Mouse (Mus musculus) megakaryocyte, embryonic 14.5 days (primary cell): ENCODE results near the gene Klf7. TPM values are rescaled to one million over a fixed set of nuclear protein-coding genes. Genes with fewer than 3 reads are reported as not detected.

Experiments
- H3K27me3 ChIP-seq: replicated peaks from 2 replicates; pipeline ENCODE3; 2012; ENCODE audit warnings: inconsistent platforms
- H3K36me3 ChIP-seq: replicated peaks from 2 replicates; pipeline ENCODE3; 2012; ENCODE audit warnings: low read length, inconsistent platforms, mixed read lengths
- H3K4me1 ChIP-seq: 2 replicates; pipeline ENCODE4 v1.6.1; 2012; ENCODE audit warnings: inconsistent platforms
- H3K4me3 ChIP-seq: replicated peaks from 2 replicates; pipeline ENCODE3; 2012; ENCODE audit warnings: moderate library complexity, mild to moderate bottlenecking, inconsistent platforms
- H3K9me3 ChIP-seq: 2 replicates; pipeline ENCODE4 v1.6.1; 2012; ENCODE audit warnings: inconsistent platforms
- FLI1 ChIP-seq: IDR thresholded peaks from 2 replicates; pipeline ENCODE4 v1.6.1; 2012; ENCODE audit warnings: low read length, inconsistent platforms, mixed read lengths
- GATA1 ChIP-seq: IDR thresholded peaks from 3 replicates; pipeline ENCODE4 v1.6.1; 2012; ENCODE audit warnings: mixed read lengths, low read length, inconsistent platforms, borderline replicate concordance
- polyA plus RNA-seq: library from polyadenylated mRNA; stranded (reverse); fragments of >175 nt; gene quantifications from 2 replicates; pipeline ENCODE4 v1.2.3, GENCODE M21; 2012; ENCODE audit warnings: low replicate concordance; ENCODE audit not compliant: insufficient read depth

Gene Klf7
- polyA plus RNA-seq, 1 experiment: 18.5 TPM

GRCm38 (mm10) chr1:64032502-64033231 is 89.4 kb downstream of the Klf7 start:
- Histone ChIP-seq H3K4me1 (peaks cover 75% of the 10 kb centered on the region), H3K9me3 (no peaks in the 10 kb centered on the region), H3K4me3 (no peak overlapping the region), H3K27me3 (no peaks in the 10 kb centered on the region), H3K36me3 (peaks cover 86% of the 10 kb centered on the region)
- TF ChIP-seq GATA1 (no peak), FLI1 (no peak)

GRCm38 (mm10) chr1:64021986-64022385 is 100.1 kb downstream of the Klf7 start:
- Histone ChIP-seq H3K36me3 (no peaks in the 10 kb centered on the region), H3K4me3 (no peak overlapping the region), H3K4me1 (peaks cover 69% of the 10 kb centered on the region), H3K27me3 (peaks cover 11% of the 10 kb centered on the region), H3K9me3 (no peaks in the 10 kb centered on the region)
- TF ChIP-seq GATA1 (no peak), FLI1 (no peak)

DNA sequence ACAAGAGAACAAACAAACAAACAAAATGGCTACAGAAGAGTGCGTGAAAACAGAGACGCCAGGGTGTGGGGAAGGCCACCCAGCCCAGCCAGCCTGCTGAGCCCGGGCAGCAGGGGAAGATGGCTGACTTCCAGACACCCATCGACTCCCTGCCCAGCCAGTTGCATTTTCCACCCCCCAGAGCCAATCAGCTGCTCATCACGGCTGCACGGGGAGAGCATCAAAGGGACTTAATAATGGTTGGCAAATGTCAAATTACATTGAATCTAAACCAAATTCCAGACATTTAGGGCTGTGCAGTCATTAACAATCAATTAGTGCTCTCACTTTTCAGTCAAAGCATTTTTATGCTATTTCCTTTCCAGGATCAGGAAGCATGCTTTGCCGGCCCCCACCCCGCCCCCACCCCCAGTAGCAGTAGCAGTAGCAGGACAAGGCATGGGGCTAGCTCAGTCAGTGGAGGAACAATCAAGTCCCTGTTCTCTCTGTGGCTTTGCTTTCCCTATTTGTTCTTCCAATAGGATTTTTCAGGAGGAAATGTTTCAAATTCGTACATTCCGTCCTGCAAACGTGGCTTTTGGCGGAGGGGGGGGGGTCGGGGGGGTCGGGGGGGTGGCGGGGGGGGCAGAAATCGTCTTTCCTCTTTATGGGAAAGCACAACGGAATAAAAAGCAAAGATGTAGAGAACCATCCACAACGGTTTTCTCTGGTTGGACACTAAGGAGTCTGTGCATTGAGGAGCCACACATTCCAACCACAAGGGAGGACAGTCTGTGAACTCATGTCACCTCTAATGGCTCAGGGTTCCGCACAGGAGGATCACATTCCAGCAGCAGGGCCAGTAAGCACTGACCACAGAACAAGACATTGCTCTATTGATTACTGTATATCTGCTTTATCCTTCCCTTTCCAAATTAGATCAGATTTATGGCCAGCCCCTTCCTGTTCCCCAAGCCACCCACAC is 101.1 kb downstream of the Klf7 start:
- no peak for TF ChIP-seq FLI1
- TF ChIP-seq GATA1: no peak
- Histone ChIP-seq H3K4me1 (peaks cover 65% of the 10 kb centered on the region), H3K9me3 (peaks cover under 1% of the 10 kb centered on the region; the same call in 1 of the 2 replicates), H3K4me3 (peak overlapping the region; percentile 50), H3K27me3 (peaks cover 11% of the 10 kb centered on the region), H3K36me3 (no peaks in the 10 kb centered on the region)

DNA sequence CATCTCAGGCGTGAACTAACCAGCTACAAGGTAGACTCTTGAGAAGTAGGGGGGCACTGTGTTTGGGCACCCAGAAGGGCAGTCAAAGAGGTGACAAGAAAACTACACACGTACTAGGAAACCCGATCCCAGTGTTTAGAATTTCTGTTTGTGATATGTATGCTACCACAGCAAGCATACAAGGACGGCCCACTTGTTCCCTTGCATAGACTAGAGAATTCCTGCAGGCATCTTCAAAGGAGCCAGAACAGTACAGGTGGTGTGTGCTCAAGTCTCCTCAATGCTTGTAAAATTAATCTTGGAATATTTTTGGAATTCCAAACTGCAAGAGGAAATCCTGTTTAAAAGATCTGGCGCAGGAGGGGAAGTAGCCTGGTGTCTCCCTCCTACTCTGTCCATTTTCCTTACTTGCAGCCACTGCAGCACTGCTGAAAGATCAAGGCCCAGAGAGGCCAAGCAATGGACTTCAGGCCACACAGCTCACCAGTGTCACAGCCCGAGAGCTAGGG is 102.9 kb downstream of the Klf7 start:
- peaks cover 11% of the 10 kb centered on the region for H3K27me3 ChIP-seq
- peaks cover 18% of the 10 kb centered on the region for H3K9me3 ChIP-seq
- peak overlapping the region; percentile 40 for H3K4me3 ChIP-seq
- H3K36me3 ChIP-seq: peaks cover 5% of the 10 kb centered on the region
- H3K4me1 ChIP-seq: peaks cover 55% of the 10 kb centered on the region
- TF ChIP-seq FLI1 (no peak), GATA1 (no peak)

- Histone ChIP-seq H3K4me1 (peaks cover 49% of the 10 kb centered on the region), H3K4me3 (peak overlapping the region; percentile 76), H3K9me3 (peaks cover 18% of the 10 kb centered on the region), H3K27me3 (peaks cover 11% of the 10 kb centered on the region), H3K36me3 (peaks cover 5% of the 10 kb centered on the region)
- TF ChIP-seq GATA1: no peak
- TF ChIP-seq FLI1: no peak
Observed at GRCm38 (mm10) chr1:64018466-64019077, 103.5 kb downstream of the Klf7 start.

DNA sequence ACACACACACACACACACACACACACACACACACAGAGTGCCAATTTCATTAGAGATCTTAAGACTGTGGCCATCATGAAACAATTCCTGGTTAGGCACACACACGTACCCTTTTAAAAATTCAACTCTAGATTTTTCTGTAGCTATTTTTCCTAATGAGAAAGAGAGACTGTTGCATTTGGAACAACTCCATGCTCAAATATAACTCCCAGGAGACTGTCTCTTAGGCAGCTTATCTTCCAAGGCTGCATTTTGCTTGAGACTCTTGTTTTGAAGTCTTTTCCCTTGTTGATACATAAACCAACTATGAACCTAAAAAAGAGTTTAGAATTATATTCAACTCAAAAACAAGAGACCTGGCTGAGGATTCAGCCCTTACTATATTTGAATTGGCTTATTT is 108.0 kb downstream of the Klf7 start:
- TF ChIP-seq FLI1 (no peak), GATA1 (no peak)
- Histone ChIP-seq H3K4me3 (no peak overlapping the region), H3K27me3 (peaks cover 9% of the 10 kb centered on the region), H3K36me3 (peaks cover 5% of the 10 kb centered on the region), H3K9me3 (peaks cover 25% of the 10 kb centered on the region), H3K4me1 (peaks cover 12% of the 10 kb centered on the region)

DNA sequence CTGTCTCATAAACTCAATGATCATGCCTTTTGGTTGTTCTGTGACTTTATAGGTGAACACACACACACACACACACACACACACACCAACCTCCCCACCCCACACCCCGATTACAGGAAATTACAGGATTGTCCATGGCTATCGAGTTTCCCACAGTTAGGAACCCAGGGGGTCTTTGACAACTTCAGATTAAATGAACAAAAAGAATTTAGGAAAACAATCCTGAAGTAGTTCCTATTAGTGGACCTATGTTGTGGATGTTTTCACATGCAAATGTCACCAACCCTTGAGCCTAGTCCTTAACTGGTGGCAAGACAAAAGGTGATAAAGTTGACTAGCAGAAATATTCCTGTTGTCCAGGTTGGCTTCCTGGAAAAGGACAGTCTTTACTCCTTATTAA is 113.1 kb downstream of the Klf7 start:
- peaks cover 7% of the 10 kb centered on the region for H3K9me3 ChIP-seq
- H3K4me3 ChIP-seq: no peak overlapping the region
- H3K27me3 ChIP-seq: peaks cover 15% of the 10 kb centered on the region
- peaks cover 6% of the 10 kb centered on the region for H3K4me1 ChIP-seq
- H3K36me3 ChIP-seq: no peaks in the 10 kb centered on the region
- TF ChIP-seq GATA1 (no peak), FLI1 (no peak)

GRCm38 (mm10) chr1:64008031-64008430 is 114.1 kb downstream of the Klf7 start:
- H3K4me3 ChIP-seq: no peak overlapping the region
- peaks cover 16% of the 10 kb centered on the region for H3K27me3 ChIP-seq
- H3K4me1 ChIP-seq: peaks cover 15% of the 10 kb centered on the region
- no peaks in the 10 kb centered on the region for H3K36me3 ChIP-seq
- no peak for TF ChIP-seq GATA1
- TF ChIP-seq FLI1: no peak
- peaks cover 6% of the 10 kb centered on the region for H3K9me3 ChIP-seq

DNA sequence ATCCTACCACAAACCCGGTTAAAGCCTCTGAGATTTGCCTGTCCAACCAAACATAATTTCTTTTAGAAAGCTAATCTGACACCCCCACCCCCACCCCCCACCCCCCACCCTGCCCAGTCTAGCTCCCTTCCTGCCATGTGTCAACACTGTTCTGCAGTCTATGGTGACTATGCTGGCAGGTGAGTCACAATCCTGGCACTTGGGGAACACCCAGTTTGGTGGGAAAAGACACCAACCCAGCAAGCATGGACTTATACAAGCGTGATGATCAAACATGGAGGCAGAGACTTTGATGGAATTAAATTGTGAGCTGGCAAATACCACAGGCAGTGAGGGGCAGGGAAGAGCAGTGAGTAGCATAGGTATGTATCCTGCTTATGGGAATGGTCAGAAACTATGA is 116.9 kb downstream of the Klf7 start:
- peaks cover 14% of the 10 kb centered on the region for H3K27me3 ChIP-seq

More for the DNA sequence above, 116.9 kb downstream of the Klf7 start:
- TF ChIP-seq FLI1 (no peak), GATA1 (no peak)
- no peak overlapping the region for H3K4me3 ChIP-seq
- no peaks in the 10 kb centered on the region for H3K36me3 ChIP-seq
- H3K9me3 ChIP-seq: no peaks in the 10 kb centered on the region
- H3K4me1 ChIP-seq: peaks cover 30% of the 10 kb centered on the region
